Mouse (Mus musculus) forebrain, postnatal 0 days (tissue): ENCODE data around the gene Yif1a. TPM values are rescaled to one million over a fixed set of nuclear protein-coding genes. Genes with fewer than 3 reads are reported as not detected.
"Not testable (repeated sequence)": the region's sequence is repeated elsewhere in the genome, so short reads cannot be mapped to it uniquely, and the experiment has no call there.

Experiments used
- ATAC-seq: fragments of 200-750 bp; cut with Nextera tagmentation; 2 replicates; pipeline ENCODE4 v1.8.0; 2017; ENCODE audit warnings: mild to moderate bottlenecking, moderate library complexity
- DNase-seq: peaks from one replicate; pipeline ENCODE4 v3.0.0-alpha.2; 2015
- H3K27ac ChIP-seq: fragments of 300-500 bp; sonication (generic); 2 replicates; pipeline ENCODE4 v1.5.1; 2014; ENCODE audit warnings: low read depth, mild to moderate bottlenecking, antibody characterized with exemption, low read length, moderate library complexity, mixed read lengths
- H3K27me3 ChIP-seq: fragments of 300-500 bp; sonication (generic); 2 replicates; pipeline ENCODE4 v1.6.1; 2014; ENCODE audit warnings: mild to moderate bottlenecking, low read length, mixed read lengths; ENCODE audit not compliant: insufficient read depth
- H3K36me3 ChIP-seq: fragments of 300-500 bp; sonication (generic); 2 replicates; pipeline ENCODE4 v1.6.1; 2014; ENCODE audit warnings: mild to moderate bottlenecking, moderate library complexity; ENCODE audit not compliant: insufficient read depth
- H3K4me1 ChIP-seq: fragments of 300-500 bp; sonication (generic); 2 replicates; pipeline ENCODE4 v1.6.1; 2014; ENCODE audit warnings: antibody characterized with exemption; ENCODE audit not compliant: insufficient read depth
- H3K4me2 ChIP-seq: fragments of 300-500 bp; sonication (generic); 2 replicates; pipeline ENCODE4 v1.6.1; 2014; ENCODE audit warnings: low read depth, mild to moderate bottlenecking, moderate library complexity
- H3K4me3 ChIP-seq: fragments of 300-500 bp; sonication (generic); 2 replicates; pipeline ENCODE4 v1.5.1; 2014; ENCODE audit warnings: low read depth, low read length, mixed read lengths
- H3K9ac ChIP-seq: fragments of 300-500 bp; sonication (generic); 2 replicates; pipeline ENCODE4 v1.6.1; 2014; ENCODE audit warnings: mild to moderate bottlenecking
- H3K9me3 ChIP-seq: fragments of 300-500 bp; sonication (generic); 2 replicates; pipeline ENCODE4 v1.6.1; 2016; ENCODE audit warnings: low read length
- CTCF ChIP-seq: sonication (generic); IDR thresholded peaks from 2 replicates; pipeline ENCODE4 v1.5.1; 2016; ENCODE audit warnings: antibody characterized with exemption, control low read depth, low read depth
- WGBS: fragments of 180-500 bp; shearing (Covaris S2); extraction: QIAGEN DNeasy Blood & Tissue Kit; methylation state at CpG from one replicate; pipeline ENCODE4 v1.1.7; 2014; 5-methylcytosine and 5-hydroxymethylcytosine counted together
- polyA plus RNA-seq: library from polyadenylated mRNA; unstranded; fragments of >200 nt; fragmentation: Nextera tagmentation; extraction: Ambion mirVana; gene quantifications from 2 replicates; pipeline ENCODE4 v1.2.1, GENCODE M21; 2015
- total RNA-seq: library from RNA; depleted of rRNA; stranded (reverse); fragments of >200 nt; gene quantifications from 2 replicates; pipeline ENCODE4 v1.2.3, GENCODE M21; 2014

Yif1a gene
- total and polyA plus RNA-seq, 2 experiments from 2014 or later: 50.5 to 54.9 TPM

GRCm38 (mm10) chr19:5086533-5086932, 1.8 kb upstream of the Yif1a start:
- H3K4me1 ChIP-seq: peaks cover 10% of the 10 kb centered on the region
- H3K9ac ChIP-seq, H3K4me3 ChIP-seq, DNase-seq, ATAC-seq, H3K27ac ChIP-seq, H3K4me2 ChIP-seq, H3K9me3 ChIP-seq: not testable (repeated sequence)
- WGBS: 60% methylated on average over 4 of the region's 4 CpGs
- peaks cover 22% of the 10 kb centered on the region for H3K27me3 ChIP-seq
- H3K36me3 ChIP-seq: peaks cover 23% of the 10 kb centered on the region
- TF ChIP-seq CTCF: peak; percentile 45

- DNase-seq (no peak), ATAC-seq (no peak)
- Histone ChIP-seq H3K4me2 (peak overlapping the region; percentile 88), H3K27ac (no peak overlapping the region), H3K27me3 (peaks cover 9% of the 10 kb centered on the region), H3K9me3 (no peaks in the 10 kb centered on the region), H3K4me3 (peak overlapping the region; percentile 77; the same call in 1 of the 2 replicates), H3K4me1 (peaks cover 15% of the 10 kb centered on the region), H3K9ac (peak overlapping the region; percentile 68; the same call in 1 of the 2 replicates), H3K36me3 (peaks cover 30% of the 10 kb centered on the region)
- whole genome bisulfite sequencing: 88% methylated on average over 4 of the region's 4 CpGs
- TF ChIP-seq CTCF: no peak
Measured at GRCm38 (mm10) chr19:5089324-5089723, 986 bp downstream of the Yif1a start.

GRCm38 (mm10) chr19:5092083-5092482, 3.7 kb downstream of the Yif1a start:
- Histone ChIP-seq H3K36me3 (peaks cover 30% of the 10 kb centered on the region), H3K4me1 (peaks cover 34% of the 10 kb centered on the region), H3K4me2 (no peak overlapping the region), H3K27me3 (no peaks in the 10 kb centered on the region), H3K9ac (no peak overlapping the region), H3K9me3 (no peaks in the 10 kb centered on the region), H3K27ac (no peak overlapping the region), H3K4me3 (no peak overlapping the region)
- no peak for DNase-seq
- WGBS: 89% methylated on average over 10 of the region's 10 CpGs
- TF ChIP-seq CTCF: no peak
- ATAC-seq: no peak

GRCm38 (mm10) chr19:5093481-5094242, 5.3 kb downstream of the Yif1a start:
- peak overlapping the region; percentile 97; the same call in 1 of the 2 replicates for H3K27ac ChIP-seq
- peaks cover 37% of the 10 kb centered on the region for H3K4me1 ChIP-seq

GRCm38 (mm10) chr19:5094243-5094632, 5.9 kb downstream of the Yif1a start:
- H3K9me3 ChIP-seq: no peaks in the 10 kb centered on the region
- 4% methylated on average over 20 of the region's 21 CpGs for WGBS
- peak overlapping the region; percentile 97 for H3K27ac ChIP-seq
- peaks cover 30% of the 10 kb centered on the region for H3K36me3 ChIP-seq
- H3K4me2 ChIP-seq: peak overlapping the region; percentile 74
- ATAC-seq (peak; percentile 86), DNase-seq (peak; percentile 97)
- peak overlapping the region; percentile 94 for H3K4me3 ChIP-seq
- H3K27me3 ChIP-seq: no peaks in the 10 kb centered on the region
- H3K4me1 ChIP-seq: peaks cover 38% of the 10 kb centered on the region
- H3K9ac ChIP-seq: peak overlapping the region; percentile 99
- peak; percentile 92 for TF ChIP-seq CTCF

More at GRCm38 (mm10) chr19:5093481-5094242, 5.3 kb downstream of the Yif1a start:
- WGBS: 68% methylated on average over 12 of the region's 12 CpGs
- Histone ChIP-seq H3K36me3 (peaks cover 30% of the 10 kb centered on the region), H3K9me3 (no peaks in the 10 kb centered on the region), H3K9ac (peak overlapping the region; percentile 15; the same call in 1 of the 2 replicates), H3K4me2 (peak overlapping the region; percentile 74), H3K27me3 (no peaks in the 10 kb centered on the region), H3K4me3 (peak overlapping the region; percentile 10; the same call in 1 of the 2 replicates)
- DNase-seq (no peak), ATAC-seq (no peak)
- no peak for TF ChIP-seq CTCF

GRCm38 (mm10) chr19:5094746-5095417, 6.5 kb downstream of the Yif1a start:
- DNase-seq: peak; percentile 73
- Histone ChIP-seq H3K27ac (peak overlapping the region; percentile 97), H3K9me3 (no peaks in the 10 kb centered on the region), H3K4me1 (peaks cover 38% of the 10 kb centered on the region), H3K4me2 (peak overlapping the region; percentile 74), H3K4me3 (peak overlapping the region; percentile 94), H3K36me3 (peaks cover 31% of the 10 kb centered on the region), H3K9ac (peak overlapping the region; percentile 99), H3K27me3 (no peaks in the 10 kb centered on the region)
- ATAC-seq: peak; percentile 26
- TF ChIP-seq CTCF: no peak
- WGBS: 17% methylated on average over 11 of the region's 11 CpGs

- peak overlapping the region; percentile 97 for H3K27ac ChIP-seq
- H3K9ac ChIP-seq: peak overlapping the region; percentile 99
- H3K27me3 ChIP-seq: no peaks in the 10 kb centered on the region
- ATAC-seq (no peak), DNase-seq (no peak)
- H3K4me1 ChIP-seq: peaks cover 38% of the 10 kb centered on the region
- WGBS: 5% methylated on average over 9 of the region's 9 CpGs
- TF ChIP-seq CTCF: no peak
- peaks cover 37% of the 10 kb centered on the region for H3K36me3 ChIP-seq
- H3K4me2 ChIP-seq: peak overlapping the region; percentile 74
- H3K9me3 ChIP-seq: no peaks in the 10 kb centered on the region
- peak overlapping the region; percentile 94 for H3K4me3 ChIP-seq
Measured at GRCm38 (mm10) chr19:5095887-5096474, 7.6 kb downstream of the Yif1a start.
